Mouse (Mus musculus): ENCODE data around the gene Dnttip1. TPM values are rescaled to one million over a fixed set of nuclear protein-coding genes. Genes with fewer than 3 reads are reported as not detected.

Gene Dnttip1
- polyA plus RNA-seq, 1 experiment from 2014 or later: 80.6 TPM

Other genes with a start within 250 kb of the Dnttip1 start
- gene Pigt, start 248.5 kb upstream of the Dnttip1 start, polyA plus RNA-seq (2015; fragmentation: Nextera tagmentation; extraction: Ambion mirVana): 45.9 and 46.8 TPM in 2 replicates
- gene Wfdc2, start 183.6 kb upstream of the Dnttip1 start, polyA plus RNA-seq (2015; fragmentation: Nextera tagmentation; extraction: Ambion mirVana): 30.4 and 36.0 TPM in 2 replicates
- not detected in 2 replicates for gene Spint3, start 172.5 kb upstream of the Dnttip1 start, polyA plus RNA-seq (2015; fragmentation: Nextera tagmentation; extraction: Ambion mirVana)
- gene Wfdc6a, start 160.5 kb upstream of the Dnttip1 start, polyA plus RNA-seq (2015; fragmentation: Nextera tagmentation; extraction: Ambion mirVana): not detected in 2 replicates
- not detected in 2 replicates for gene Eppin, start 152.4 kb upstream of the Dnttip1 start, polyA plus RNA-seq (2015; fragmentation: Nextera tagmentation; extraction: Ambion mirVana)
- gene Wfdc6b, start 132.5 kb upstream of the Dnttip1 start, polyA plus RNA-seq (2015; fragmentation: Nextera tagmentation; extraction: Ambion mirVana): not detected in 2 replicates
- gene Wfdc8, start 132.4 kb upstream of the Dnttip1 start, polyA plus RNA-seq (2015; fragmentation: Nextera tagmentation; extraction: Ambion mirVana): not detected in 2 replicates
- not detected in 2 replicates for gene Wfdc16, start 107.2 kb upstream of the Dnttip1 start, polyA plus RNA-seq (2015; fragmentation: Nextera tagmentation; extraction: Ambion mirVana)
- gene Wfdc10, start 89.9 kb upstream of the Dnttip1 start, polyA plus RNA-seq (2015; fragmentation: Nextera tagmentation; extraction: Ambion mirVana): not detected in 2 replicates
- not detected in 2 replicates for gene Wfdc9, start 89.4 kb upstream of the Dnttip1 start, polyA plus RNA-seq (2015; fragmentation: Nextera tagmentation; extraction: Ambion mirVana)
- not detected in 2 replicates for gene Wfdc11, start 71.9 kb upstream of the Dnttip1 start, polyA plus RNA-seq (2015; fragmentation: Nextera tagmentation; extraction: Ambion mirVana)
- gene Wfdc13, start 60.9 kb upstream of the Dnttip1 start, polyA plus RNA-seq (2015; fragmentation: Nextera tagmentation; extraction: Ambion mirVana): 0.18 and 0.36 TPM in 2 replicates
- gene Spint4, start 47.5 kb upstream of the Dnttip1 start, polyA plus RNA-seq (2015; fragmentation: Nextera tagmentation; extraction: Ambion mirVana): not detected in 2 replicates
- gene Spint5, start 30.7 kb upstream of the Dnttip1 start, polyA plus RNA-seq (2015; fragmentation: Nextera tagmentation; extraction: Ambion mirVana): not detected in 2 replicates
- 0.69 and 0.87 TPM in 2 replicates for gene Wfdc3, start 52 bp upstream of the Dnttip1 start, polyA plus RNA-seq (2015; fragmentation: Nextera tagmentation; extraction: Ambion mirVana)
- 432 and 450 TPM in 2 replicates for gene Ube2c, start 23.9 kb downstream of the Dnttip1 start, polyA plus RNA-seq (2015; fragmentation: Nextera tagmentation; extraction: Ambion mirVana)
- gene Tnnc2, start 34.0 kb downstream of the Dnttip1 start, polyA plus RNA-seq (2015; fragmentation: Nextera tagmentation; extraction: Ambion mirVana): 190 and 195 TPM in 2 replicates
- gene Snx21, start 39.8 kb downstream of the Dnttip1 start, polyA plus RNA-seq (2015; fragmentation: Nextera tagmentation; extraction: Ambion mirVana): 26.3 and 27.6 TPM in 2 replicates
- gene Acot8, start 58.9 kb downstream of the Dnttip1 start, polyA plus RNA-seq (2015; fragmentation: Nextera tagmentation; extraction: Ambion mirVana): 17.5 and 17.6 TPM in 2 replicates
- 6.8 and 7.2 TPM in 2 replicates for gene Zswim3, start 59.1 kb downstream of the Dnttip1 start, polyA plus RNA-seq (2015; fragmentation: Nextera tagmentation; extraction: Ambion mirVana)
- gene Zswim1, start 76.7 kb downstream of the Dnttip1 start, polyA plus RNA-seq (2015; fragmentation: Nextera tagmentation; extraction: Ambion mirVana): 17.8 and 18.2 TPM in 2 replicates
- not detected in 2 replicates for gene Spata25, start 82.6 kb downstream of the Dnttip1 start, polyA plus RNA-seq (2015; fragmentation: Nextera tagmentation; extraction: Ambion mirVana)
- gene Ctsa, start 86.9 kb downstream of the Dnttip1 start, polyA plus RNA-seq (2015; fragmentation: Nextera tagmentation; extraction: Ambion mirVana): 131 and 135 TPM in 2 replicates
- gene Neurl2, start 87.5 kb downstream of the Dnttip1 start, polyA plus RNA-seq (2015; fragmentation: Nextera tagmentation; extraction: Ambion mirVana): 6.7 and 7.1 TPM in 2 replicates
- 36.7 and 44.0 TPM in 2 replicates for gene Pltp, start 111.7 kb downstream of the Dnttip1 start, polyA plus RNA-seq (2015; fragmentation: Nextera tagmentation; extraction: Ambion mirVana)
- gene Pcif1, start 133.3 kb downstream of the Dnttip1 start, polyA plus RNA-seq (2015; fragmentation: Nextera tagmentation; extraction: Ambion mirVana): 87.4 and 88.4 TPM in 2 replicates
- 13.5 and 15.2 TPM in 2 replicates for gene Zfp335, start 165.8 kb downstream of the Dnttip1 start, polyA plus RNA-seq (2015; fragmentation: Nextera tagmentation; extraction: Ambion mirVana)
- 5.5 and 7.1 TPM in 2 replicates for gene Mmp9, start 194.8 kb downstream of the Dnttip1 start, polyA plus RNA-seq (2015; fragmentation: Nextera tagmentation; extraction: Ambion mirVana)
- 1.00 and 1.2 TPM in 2 replicates for gene Slc12a5, start 214.8 kb downstream of the Dnttip1 start, polyA plus RNA-seq (2015; fragmentation: Nextera tagmentation; extraction: Ambion mirVana)